Mouse (Mus musculus): ENCODE data around the gene Cnpy1.
A peak's percentile ranks its signal among the peaks of the same experiment; 100 is the strongest.

Cnpy1 gene

DNA sequence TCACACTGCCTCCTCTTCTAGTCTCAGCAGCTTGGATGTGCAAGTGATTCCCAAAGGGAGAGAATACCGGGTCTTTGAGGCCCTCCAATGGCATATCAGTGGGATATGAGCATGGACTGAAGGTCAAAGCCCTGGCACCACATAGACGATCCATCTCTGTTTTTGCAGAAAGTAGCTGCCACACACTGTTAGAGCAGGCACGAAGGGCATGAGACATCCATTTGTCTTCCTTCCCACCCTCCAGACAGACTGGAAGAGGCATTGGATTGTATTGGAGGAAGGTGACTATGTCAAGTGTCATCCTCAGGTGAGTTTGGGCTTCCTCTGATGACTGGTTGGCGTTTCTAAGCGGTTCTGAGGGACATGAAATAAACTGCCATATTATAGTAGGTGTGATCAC, 67.3 kb downstream of the Cnpy1 start:
- DNase-seq, result no peak

DNA sequence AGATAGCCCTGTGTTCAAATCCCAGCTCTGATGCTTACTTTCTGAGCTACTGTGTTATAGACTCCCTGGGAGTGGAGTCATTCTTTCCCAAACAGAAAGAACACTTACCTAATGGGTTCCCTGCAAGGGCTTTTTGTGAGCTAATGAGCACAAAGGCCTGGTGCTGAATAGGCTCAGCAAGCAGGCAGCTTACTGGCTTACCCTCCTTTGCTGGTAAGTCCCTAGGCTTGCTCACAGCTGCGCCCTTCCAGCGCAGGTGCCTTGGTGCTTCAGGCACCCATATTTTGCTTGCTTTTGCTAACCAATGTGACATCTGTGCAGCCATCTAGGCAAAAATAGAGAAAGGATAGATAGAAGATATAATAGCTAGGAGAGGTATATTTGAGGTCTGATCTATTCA, 69.0 kb downstream of the Cnpy1 start:
- DNase-seq, result peak; percentile 41

DNA sequence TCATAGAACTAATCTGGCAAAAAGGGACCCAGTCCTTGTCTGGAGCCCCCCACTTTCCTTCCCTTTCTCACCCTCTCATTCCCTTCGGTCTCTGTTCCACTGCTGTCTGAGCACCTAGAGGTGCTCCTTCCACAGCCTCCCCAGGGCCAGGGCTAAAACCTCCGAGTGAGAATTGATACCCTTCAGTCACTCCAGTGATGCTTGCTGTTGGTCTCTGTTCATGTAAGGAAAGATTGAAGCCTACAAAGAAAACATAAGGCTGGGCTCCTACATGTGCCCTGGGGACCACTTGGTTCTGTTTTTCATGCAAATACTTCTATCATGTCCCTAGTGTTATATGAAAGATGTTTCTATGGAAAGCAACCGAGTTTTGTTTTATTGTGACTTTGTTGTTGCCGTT, 69.6 kb downstream of the Cnpy1 start:
- no peak for DNase-seq

DNA sequence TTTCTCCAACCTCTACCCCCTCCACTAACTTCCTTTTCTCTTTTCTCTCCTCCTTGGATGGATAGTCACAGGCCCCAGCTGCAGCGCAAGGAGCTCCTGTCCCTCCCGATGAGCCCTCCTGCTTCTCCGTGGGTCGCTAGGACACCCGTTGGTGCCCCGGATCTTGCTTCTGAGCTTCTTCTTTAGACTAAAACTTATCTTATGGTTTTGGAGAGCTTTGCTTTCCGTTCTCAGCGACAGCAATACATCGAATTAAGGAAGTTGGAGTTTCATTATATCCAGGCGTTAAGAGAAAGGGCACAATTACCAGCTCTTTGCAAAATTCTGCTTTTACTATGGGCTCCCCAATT, 70.1 kb downstream of the Cnpy1 start:
- no peak for DNase-seq

DNA sequence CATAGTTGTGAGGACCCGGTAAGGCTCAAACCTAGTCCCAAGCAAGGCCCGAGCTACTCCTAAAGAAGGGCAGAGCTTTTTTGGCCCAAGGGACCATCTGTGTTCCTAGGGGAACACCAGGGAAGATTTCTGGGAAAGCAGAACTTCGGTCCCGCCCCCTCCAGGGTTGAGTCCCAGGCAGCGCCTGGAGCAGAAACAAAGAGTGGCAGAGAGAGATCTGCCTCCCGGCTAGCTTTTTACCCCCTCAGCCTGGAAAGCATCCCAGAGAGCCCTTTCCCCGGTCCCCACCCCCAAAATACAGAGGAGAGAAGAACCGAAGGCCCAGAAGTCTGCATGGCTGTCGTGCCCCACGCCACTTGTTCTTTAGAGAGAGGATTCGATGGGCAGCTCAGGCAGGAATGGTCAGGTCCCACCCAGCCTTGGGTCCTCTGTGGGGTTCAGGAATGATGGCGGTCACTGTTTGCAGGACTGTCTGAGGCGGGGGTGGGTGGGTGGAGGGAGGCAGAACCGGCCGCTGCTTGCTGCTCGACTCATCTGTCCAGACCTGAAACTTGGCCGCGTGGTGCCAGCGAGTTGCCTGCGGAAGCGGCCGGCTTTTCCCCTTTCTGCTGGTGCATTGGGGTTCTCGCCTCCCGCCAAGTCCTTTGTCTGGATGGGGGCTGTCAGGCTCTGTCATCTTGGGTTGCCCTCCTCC, 70.6 kb downstream of the Cnpy1 start:
- DNase-seq, result peak; percentile 61

DNA sequence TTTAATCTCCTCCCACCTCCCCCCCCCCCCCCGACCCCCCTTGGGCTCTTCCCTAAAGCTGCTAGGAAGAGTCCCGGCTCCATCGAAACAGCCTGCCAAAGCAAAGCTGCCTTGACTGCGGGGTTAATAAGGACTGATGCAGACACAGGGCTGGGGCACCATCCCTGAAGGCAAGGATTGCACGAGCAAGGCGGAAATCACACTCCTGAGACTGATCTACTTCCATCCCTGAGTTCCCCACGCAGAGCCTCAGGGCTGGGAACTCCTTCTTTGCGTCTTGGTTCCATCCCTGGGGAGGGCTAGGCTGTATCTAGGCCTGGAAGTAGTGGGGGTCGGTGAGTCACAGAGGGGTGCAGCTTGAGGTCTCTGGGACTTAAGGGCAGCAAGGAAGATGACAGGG, 71.5 kb downstream of the Cnpy1 start:
- DNase-seq, result peak; percentile 27

DNA sequence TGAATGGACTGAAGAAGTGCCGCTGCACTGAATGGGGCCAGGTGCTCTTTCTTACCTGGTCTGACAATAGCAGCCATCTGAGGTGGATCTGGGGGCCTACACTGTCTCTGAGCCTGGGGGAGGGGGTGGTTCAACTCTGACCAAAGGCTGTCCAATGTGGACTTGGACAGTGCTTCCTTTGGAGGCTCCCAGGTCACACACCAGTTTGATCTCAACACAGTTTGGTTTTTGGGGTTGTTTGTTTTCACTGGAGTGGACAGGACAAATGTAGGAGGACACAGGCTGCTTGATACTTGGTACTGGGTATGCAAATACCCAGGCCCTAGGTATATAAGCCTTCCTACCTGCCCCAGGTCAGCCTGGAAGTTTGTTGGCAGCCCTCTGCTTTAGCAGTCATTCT, 71.9 kb downstream of the Cnpy1 start:
- DNase-seq, result no peak

DNA sequence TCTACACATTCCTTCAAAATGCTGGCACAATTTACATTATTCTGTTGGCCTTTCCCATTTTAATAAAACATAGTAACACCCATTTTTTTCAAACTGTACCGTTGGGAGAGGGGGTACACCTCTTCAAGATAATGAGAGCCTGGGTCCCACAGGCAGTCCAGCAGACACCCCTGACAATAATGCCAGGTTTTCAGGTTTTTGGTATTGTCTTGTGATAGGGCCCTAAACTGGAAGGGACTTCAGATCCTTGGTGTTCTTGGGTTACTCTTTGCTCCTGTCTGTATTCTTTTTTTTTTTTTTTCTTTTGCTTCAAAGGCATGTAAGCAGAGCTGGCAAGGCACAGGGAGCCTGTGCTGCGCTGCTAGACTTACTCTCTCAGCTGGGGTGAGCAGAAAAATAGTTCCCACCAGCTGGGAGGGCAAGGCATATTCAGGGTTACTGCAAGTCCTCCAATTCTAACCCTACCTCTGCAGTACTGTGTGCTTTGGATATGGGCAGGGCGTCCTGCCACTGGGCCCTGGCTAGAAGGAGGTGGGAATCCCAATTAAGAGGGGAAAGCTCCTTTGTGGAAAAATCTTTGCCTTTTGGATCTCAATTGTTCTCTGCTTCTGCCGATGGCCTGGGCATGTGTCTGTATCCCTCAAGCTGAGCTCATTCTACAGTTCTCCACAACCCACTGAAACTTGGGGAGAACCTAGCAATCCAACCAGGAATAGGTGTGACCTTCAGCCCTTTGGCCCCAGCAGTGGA, 72.5 kb downstream of the Cnpy1 start:
- DNase-seq, result no peak

DNA sequence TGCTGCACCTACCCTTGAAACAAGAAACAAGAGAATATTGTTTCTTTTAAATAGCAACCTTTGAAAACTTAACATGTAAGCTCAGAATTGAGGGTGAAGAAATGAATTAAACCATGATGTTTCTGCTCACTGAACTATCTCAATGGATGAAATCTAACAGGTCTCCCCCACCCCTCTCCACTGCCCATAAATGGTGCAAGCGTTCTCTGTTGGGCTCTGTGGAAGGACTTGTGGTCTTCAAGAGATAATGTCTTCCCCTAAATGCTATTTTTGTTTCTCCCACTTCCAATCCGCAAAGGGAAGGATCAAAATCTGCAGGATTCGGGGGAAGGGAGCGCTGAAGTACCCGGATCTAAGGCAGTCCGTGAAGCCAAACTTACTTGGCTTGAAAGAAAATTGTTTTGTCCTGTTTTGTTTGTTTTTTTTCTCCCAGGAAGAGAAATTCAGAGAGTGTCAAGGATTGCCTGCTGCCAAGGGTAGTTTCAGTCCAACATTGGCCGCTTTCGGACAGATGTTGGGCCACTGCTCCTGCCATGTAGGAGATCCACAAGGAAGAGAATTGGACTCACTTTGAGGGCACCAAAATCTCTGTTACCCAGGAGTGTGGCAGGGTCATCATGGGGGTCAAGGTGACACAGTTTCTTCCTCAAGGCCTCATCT, 73.2 kb downstream of the Cnpy1 start:
- no peak for DNase-seq

DNA sequence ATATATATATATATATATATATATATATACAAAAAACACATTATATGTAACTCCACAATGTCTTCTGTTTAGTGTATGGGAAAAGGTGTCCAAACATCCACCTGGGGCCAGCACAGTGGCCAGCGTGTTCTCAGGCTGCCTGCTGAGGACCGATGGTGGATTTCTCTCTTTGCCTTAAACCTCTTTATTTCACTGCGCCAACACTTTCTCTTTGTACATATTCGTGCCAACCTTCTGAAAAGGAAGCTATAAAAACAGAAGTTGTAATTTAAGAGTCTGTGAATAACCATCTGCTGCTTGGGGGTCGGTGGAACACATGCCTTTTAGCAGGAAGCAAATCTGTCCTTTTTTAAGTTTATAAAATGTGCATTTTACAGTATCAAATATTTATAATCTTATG, 73.9 kb downstream of the Cnpy1 start:
- DNase-seq, result no peak

DNA sequence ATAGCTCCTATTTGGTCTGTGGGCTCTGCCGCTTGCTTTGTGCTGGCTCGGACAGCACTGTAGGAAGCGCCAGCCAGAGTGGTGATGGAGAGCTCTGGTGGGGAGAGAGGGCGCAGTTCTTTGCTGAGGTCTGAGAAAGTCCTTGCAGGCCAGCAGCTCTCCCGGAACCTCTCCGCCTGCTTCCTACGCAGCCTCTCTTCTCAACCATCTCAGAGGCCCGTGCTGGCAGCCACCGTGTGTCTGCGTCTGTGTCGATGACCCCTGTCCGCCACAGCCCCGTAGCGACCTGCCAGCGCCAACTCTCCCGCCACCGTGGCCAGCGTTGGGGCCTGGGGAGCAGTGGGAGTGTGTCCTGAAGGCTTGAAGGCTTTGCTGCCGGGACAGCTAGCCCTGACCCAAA, 74.7 kb downstream of the Cnpy1 start:
- peak; percentile 70 for DNase-seq

DNA sequence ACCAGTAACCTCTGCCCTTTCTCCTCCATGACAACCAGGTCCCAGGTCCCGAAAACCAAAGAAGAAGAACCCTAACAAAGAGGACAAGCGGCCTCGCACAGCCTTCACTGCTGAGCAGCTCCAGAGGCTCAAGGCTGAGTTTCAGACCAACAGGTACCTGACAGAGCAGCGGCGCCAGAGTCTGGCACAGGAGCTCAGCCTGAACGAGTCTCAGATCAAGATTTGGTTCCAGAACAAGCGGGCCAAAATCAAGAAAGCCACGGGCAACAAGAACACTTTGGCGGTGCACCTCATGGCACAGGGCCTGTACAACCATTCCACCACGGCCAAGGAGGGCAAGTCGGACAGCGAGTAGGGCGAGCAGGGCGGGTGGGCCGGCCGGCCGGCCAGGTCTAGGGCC, 75.5 kb downstream of the Cnpy1 start:
- DNase-seq, result peak; percentile 36

DNA sequence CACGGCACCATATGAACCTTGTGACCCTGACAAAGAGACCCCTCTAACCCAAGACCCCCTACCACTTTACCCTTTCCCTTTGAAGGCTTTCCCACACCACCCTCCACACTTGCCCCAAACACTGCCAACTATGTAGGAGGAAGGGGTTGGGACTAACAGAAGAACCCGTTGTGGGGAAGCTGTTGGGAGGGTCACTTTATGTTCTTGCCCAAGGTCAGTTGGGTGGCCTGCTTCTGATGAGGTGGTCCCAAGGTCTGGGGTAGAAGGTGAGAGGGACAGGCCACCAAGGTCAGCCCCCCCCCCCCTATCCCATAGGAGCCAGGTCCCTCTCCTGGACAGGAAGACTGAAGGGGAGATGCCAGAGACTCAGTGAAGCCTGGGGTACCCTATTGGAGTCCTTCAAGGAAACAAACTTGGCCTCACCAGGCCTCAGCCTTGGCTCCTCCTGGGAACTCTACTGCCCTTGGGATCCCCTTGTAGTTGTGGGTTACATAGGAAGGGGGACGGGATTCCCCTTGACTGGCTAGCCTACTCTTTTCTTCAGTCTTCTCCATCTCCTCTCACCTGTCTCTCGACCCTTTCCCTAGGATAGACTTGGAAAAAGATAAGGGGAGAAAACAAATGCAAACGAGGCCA, 76.3 kb downstream of the Cnpy1 start:
- DNase-seq, result no peak

DNA sequence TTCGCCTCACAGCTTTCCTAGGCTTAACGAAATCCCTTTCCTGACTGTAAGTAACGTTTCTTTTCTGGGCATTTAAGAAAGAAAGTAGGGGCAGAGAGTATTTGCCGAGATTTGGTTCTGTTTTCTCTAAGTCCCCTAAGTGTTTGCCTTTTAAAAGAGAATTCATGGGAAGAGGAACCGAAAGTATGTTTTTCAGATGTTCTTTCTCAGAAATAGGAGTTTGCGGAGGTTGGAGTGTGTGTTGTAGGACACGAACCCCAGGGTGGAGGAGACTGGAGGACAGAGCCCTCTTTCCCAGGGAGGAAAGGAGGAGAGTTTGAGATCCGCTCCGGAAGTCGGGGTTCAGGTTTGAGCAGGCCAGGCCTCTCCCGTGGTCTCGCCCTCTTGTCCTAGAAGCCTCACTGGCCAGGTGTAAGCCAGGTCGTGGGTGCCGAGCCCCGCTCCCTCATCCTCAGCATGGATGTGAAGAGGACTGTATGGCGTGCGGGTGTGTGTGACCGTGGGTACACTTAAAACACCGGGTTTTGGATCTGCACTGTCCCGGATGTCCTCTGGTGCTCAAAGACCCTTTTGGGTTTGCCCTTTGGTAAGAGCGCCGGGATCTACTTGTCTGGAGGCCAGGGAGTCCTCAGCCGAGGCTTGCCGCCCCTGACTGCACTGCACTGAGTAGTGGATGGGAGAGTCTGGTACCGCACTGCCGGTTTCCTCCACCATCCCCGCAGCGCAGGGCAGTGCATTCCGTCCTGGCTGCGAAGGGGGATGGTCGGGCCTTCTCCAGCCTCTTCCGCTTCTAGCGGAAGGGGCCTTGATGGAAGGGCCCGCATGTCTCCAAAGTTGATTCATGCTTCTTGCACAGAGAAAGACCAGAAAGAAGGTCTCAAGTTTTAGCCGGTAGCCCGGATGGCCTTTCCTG, 77.1 kb downstream of the Cnpy1 start:
- DNase-seq, result peak; percentile 51

DNA sequence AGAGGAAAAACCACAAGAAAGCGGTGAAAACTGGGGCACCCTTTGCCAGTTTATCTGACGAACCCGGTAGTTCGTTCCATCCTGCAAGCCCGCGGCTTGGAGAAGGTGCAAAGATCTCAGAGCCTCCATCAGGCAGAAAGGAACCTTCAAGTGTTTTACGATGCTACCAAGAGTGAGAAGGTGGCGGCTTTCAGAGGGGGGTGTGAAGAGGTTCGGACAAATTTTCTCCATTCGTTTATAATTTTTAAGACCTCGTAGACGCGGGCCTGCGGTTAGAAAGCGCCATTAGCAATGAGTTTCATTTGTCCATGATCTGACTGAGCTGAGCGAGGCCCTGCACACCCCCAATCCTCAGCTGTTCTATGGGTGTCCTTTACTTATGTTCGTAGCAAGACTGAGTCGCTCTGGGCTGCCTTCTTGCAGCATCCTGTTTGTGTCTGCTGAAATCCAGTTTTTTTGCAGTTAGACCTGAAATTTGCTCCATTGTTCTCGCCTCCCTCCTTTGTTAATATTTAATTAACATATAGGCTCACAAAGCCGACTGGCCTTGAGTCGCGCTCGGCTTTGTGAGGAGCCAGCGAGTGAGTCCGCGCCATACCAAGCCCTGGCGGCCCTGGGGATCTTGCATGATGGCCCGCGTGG, 77.9 kb downstream of the Cnpy1 start:
- DNase-seq, result peak; percentile 76

DNA sequence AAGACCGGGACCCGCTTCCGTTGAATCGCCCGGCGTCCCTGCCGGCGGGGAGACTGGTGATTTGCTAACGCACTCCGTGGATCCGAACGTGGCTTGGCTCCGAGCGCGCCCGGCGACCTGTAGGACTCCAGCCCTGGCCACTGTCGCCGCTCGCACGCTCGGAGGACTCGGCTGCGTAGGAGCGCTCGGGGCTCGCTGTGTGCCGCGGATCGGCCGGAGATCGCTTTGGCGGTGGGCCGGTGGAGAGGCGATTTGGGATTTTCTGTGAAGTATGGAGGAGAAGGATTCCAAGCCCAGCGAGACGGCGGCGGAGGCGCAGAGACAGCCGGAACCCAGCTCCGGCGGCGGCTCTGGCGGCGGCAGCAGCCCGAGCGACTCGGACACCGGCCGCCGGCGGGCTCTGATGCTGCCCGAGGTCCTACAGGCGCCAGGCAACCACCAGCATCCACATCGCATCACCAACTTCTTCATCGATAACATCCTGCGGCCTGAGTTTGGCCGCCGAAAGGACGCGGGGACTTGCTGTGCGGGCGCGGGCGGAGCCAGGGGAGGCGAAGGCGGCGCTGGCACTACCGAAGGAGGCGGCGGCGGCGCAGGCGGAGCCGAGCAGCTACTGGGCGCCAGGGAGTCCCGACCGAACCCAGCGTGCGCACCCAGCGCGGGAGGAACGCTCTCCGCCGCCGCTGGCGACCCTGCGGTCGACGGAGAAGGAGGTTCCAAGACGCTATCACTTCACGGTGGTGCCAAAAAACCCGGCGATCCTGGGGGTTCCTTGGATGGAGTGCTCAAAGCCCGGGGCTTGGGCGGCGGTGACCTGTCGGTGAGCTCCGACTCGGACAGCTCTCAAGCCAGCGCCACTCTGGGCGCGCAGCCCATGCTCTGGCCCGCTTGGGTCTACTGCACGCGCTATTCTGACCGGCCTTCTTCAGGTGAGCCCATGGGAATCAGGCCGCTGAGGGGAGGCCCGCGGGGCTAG, 79.1 kb downstream of the Cnpy1 start:
- peak; percentile 68 for DNase-seq

DNA sequence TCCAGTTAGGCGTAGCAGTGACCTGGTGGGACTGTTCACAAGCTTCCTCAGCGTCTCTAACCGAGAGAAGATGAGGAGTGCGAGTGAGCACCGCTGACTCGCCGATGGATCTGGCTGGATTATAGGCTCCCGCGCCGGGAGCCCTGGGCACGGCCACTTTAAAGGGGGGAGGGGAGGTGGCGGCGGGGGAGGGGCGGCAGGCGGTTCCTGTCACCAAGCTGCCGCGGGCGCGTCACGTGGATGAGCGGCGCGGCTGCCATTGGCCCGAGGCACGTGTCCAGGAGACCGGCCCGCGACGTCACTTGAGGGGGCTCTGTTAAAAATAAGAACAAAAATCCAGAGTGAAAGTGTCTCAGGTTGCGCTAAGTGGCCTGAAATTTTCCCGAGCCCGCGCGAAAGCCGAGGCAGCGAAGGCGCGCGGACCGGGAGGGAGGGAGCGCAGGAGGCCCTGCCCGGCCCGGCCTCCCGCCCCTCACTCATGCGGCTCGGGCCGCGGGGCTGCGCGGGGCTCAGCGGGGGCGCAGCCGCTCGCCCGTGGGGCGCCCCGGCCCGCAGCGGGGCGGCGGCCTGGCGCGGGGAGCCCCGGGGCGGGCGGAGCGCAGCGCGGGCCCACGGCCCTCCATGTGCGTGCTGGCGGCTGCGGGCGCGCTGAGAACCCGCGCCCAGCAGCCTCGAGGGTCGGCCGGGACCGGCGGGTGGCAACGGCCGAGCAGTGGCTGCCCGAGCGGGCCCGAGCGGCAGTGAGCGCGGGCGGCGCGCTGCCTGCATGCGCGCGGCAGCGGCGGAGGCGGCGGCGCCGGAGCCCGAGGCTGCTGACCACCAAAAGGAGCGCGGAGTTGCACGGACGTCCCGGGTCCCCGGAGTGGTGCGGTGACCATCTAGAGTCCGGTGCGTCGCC, 80.0 kb downstream of the Cnpy1 start, which contains the start of gene En2:
Gene En2, plus strand, starts transcription at position 337 of the 898 bp plus-strand sequence.
- peak; percentile 93 for DNase-seq

DNA sequence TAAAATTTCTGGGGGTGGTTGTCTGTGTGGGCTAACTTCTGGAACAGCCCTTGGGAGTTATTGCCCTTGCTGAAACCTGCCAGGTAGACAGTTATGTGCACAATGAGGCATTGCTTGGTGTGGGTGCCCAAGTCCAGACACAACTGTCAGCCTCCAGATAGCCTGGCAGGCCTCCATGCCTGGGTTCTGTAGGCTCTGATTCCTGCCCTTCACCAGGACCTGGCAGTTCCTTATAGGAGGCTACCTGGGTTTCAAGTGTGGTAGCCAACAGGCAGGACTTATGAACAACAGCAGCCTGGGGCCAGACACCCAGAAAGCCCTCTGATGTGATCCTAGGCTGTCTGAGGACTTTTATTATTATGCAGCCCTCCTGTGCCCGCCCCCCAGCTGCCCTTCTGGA, 81.7 kb downstream of the Cnpy1 start:
- no peak for DNase-seq

DNA sequence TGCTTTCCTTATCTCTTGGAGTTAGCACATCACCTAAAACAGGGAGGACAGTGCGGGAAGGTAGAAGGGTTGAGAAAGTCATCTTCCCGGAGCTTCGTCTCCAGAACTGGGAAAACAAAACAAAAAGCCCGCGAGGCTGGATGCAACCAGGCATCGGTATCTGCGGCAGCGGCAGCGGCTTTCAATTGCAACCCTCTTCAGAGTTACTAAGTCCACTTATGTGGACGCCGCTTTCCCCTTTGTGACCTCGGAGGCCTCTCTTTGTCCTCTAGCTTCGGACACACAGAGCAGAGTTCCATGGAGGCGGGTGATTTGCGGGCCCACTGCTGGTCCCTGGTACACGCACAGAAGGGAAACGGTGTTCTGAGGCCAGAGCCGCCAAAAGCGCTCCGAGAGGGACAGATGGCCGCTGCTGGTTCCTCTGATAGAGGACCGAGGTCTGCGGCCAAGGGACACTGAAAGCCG, 83.6 kb downstream of the Cnpy1 start:
- DNase-seq, result peak; percentile 60
